In the genomic region with DNA sequence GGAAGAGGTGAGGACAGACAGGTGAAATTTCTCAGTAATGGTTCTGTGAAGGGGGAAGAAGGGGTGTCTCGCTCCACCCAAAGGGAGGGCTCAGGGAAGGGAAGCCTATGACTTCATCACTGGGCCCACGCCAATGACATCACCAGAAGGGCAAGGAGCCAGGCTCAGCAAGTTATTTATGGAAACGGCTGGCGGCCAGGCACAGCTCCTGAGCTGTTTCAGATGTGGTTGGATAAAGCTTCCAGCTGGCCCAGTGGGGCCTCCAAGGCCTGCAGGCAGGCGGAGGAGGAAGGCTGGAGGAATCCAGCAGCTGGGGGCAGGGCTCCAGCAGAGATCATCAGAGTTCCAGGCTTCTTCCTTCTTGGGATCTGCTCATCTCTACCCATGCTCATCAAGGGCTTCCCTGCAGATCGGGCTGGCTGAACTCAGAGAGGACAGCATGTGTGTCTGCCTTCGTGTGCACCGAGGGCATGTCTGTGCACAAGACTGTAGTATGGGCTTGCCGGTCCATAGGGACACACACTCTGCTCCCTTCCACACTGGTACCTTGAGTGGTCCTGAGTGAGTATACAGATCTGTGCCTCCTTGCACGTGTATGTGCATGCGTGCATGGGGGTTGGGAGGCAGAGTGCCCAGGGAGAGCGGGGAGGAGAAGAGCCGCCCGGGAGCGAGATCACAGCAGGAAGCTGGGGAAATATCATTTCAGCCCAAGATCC, we compare ENCODE assay signal across 7 mouse cellular contexts.
DNase-seq lines count a peak whose midpoint lies in the region; ATAC-seq and TF ChIP-seq lines count a peak whose summit lies in the region.

No protein-coding gene starts in this region.

- H3K4me1 ChIP-seq in cortical plate, adult 2 months (ENCODE audit: control insufficient read depth, insufficient read depth, low read length), result peaks cover 4% of the 10 kb centered on the region
- peaks cover 14% of the 10 kb centered on the region for H3K4me1 ChIP-seq in hindbrain, embryonic 16.5 days (ENCODE audit: control insufficient read depth, insufficient read depth, low read depth, low read length)
- peaks cover 12% of the 10 kb centered on the region; the same call in 1 of the 2 replicates for H3K4me1 ChIP-seq in stomach, embryonic 14.5 days (ENCODE audit: control insufficient read depth, insufficient read depth, low read length)

- H3K27me3 ChIP-seq in hindbrain, embryonic 16.5 days (replicated peaks; ENCODE audit: control insufficient read depth, insufficient read depth, low read length), result no peaks in the 10 kb centered on the region; the same call in 1 of the 2 replicates
- no peaks in the 10 kb centered on the region for H3K27me3 ChIP-seq in stomach, embryonic 14.5 days (ENCODE audit: control insufficient read depth, insufficient read depth, low read length)

- peak; percentile 83 to 85 for DNase-seq in adrenal gland, postnatal 4 days (ENCODE audit: low spot score in 2 of 2)
- peak; percentile 89 for DNase-seq in gastrocnemius, postnatal 25 days
- peak; percentile 90 to 91 for DNase-seq in layer of hippocampus, postnatal 36 days
- peak; percentile 94 for DNase-seq in lung, postnatal 14 days

- ATAC-seq in hindbrain, embryonic 16.5 days, result peak; percentile 75
- ATAC-seq in stomach, embryonic 14.5 days (ENCODE audit: insufficient number of reproducible peaks, insufficient read depth, low FRiP score, low read depth), result peak; percentile 92

- H3K9ac ChIP-seq in hindbrain, embryonic 16.5 days (ENCODE audit: low read depth, low read length), result no peak overlapping the region
- H3K9ac ChIP-seq in stomach, embryonic 14.5 days (replicated peaks; ENCODE audit: low read depth, low read length), result 0 out of 2 replicates have a peak overlapping the region, but pooled peaks have one; percentile 6

- TF ChIP-seq CTCF in cortical plate, adult 2 months (IDR thresholded peaks at IDR 0.05; ENCODE audit: extremely low read depth, insufficient read depth, low read length), result no peak

- H3K36me3 ChIP-seq in hindbrain, embryonic 16.5 days (ENCODE audit: control insufficient read depth, insufficient read depth, low read length), result no peaks in the 10 kb centered on the region
- no peaks in the 10 kb centered on the region for H3K36me3 ChIP-seq in stomach, embryonic 14.5 days (ENCODE audit: control insufficient read depth, insufficient read depth, low read length)

- no peak for TF ChIP-seq POLR2A in cortical plate, adult 2 months (IDR thresholded peaks at IDR 0.05; ENCODE audit: extremely low read depth, insufficient read depth, low read length)

- no peaks in the 10 kb centered on the region for H3K9me3 ChIP-seq in hindbrain, embryonic 16.5 days (ENCODE audit: control insufficient read depth, low read length)
- no peaks in the 10 kb centered on the region for H3K9me3 ChIP-seq in stomach, embryonic 14.5 days (ENCODE audit: control insufficient read depth, low read depth, low read length)

- H3K4me3 ChIP-seq in cortical plate, adult 2 months (ENCODE audit: insufficient read depth, low read length), result peak overlapping the region; percentile 2
- no peak overlapping the region for H3K4me3 ChIP-seq in hindbrain, embryonic 16.5 days (ENCODE audit: low read length)
- no peak overlapping the region for H3K4me3 ChIP-seq in stomach, embryonic 14.5 days (ENCODE audit: low read depth, low read length)

- peak overlapping the region; percentile 16; the same call in 1 of the 2 replicates for H3K27ac ChIP-seq in cortical plate, adult 2 months (ENCODE audit: insufficient read depth, low read length)
- 0 out of 2 replicates have a peak overlapping the region, but pooled peaks have one; percentile 14 for H3K27ac ChIP-seq in hindbrain, embryonic 16.5 days (ENCODE audit: low read depth, low read length)
- H3K27ac ChIP-seq in stomach, embryonic 14.5 days (ENCODE audit: low read length), result peak overlapping the region; percentile 93

- WGBS in hindbrain, embryonic 16.5 days, result 46% methylated on average over 15 of the region's 15 CpGs
- WGBS in stomach, embryonic 14.5 days, result 24% methylated on average over 15 of the region's 15 CpGs

- H3K4me2 ChIP-seq in hindbrain, embryonic 16.5 days (ENCODE audit: low read length), result no peak overlapping the region
- H3K4me2 ChIP-seq in stomach, embryonic 14.5 days (replicated peaks; ENCODE audit: low read depth, low read length), result peak overlapping the region; percentile 31

Comparison
In these comparisons a context has a peak if more than half of its experiments do, and no peak if none do; other contexts are left out.
1. H3K27ac ChIP-seq: peak in every context shown above with its lines; median percentile 93 in stomach, embryonic 14.5 days; 16 in cortical plate, adult 2 months; 14 in hindbrain, embryonic 16.5 days.